Mouse (Mus musculus) myocyte (in vitro differentiated cells): ENCODE data around the gene Bmp6.

Experiments
- POLR2A ChIP-seq: IDR thresholded peaks from one replicate; pipeline ENCODE4 v1.6.1; 2011; ENCODE audit warnings: low read depth, mild to moderate bottlenecking, control low read depth, moderate library complexity; ENCODE audit not compliant: insufficient read length
- POLR2AphosphoS2 ChIP-seq: IDR thresholded peaks from one replicate; pipeline ENCODE4 v1.6.1; 2011; ENCODE audit warnings: low read depth, control low read depth; ENCODE audit not compliant: insufficient read length

DNA sequence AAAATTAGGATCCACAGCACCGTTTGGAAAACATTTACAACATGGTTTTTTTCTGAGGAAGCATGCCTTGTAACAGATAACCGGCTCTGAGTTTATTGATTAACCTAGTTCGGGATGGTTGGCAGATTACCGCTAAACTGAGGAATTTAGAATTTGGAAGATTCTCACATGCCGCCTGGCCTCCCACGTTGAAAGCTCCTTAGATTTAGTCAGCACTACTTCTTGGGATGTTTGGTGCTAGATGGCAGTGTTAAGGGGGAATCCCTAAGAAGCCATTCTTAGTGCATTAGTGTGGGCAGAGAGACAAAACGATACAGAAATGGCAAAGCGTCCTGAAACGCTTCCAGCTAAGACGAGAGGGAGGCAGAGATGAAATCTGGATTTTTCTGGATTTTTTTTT lies 8.1 kb downstream of the Bmp6 start:
- no peak for TF ChIP-seq POLR2AphosphoS2
- TF ChIP-seq POLR2A = no peak
